Mouse (Mus musculus): ENCODE results near the gene Xcl1.

GRCm38 (mm10) chr1:164888563-164888962, 46.8 kb downstream of the Xcl1 start:
- TF ChIP-seq CTCF (IDR thresholded peaks at IDR 0.05; ENCODE audit: control insufficient read depth, insufficient read depth, low read length) (no peak), POLR2A (IDR thresholded peaks at IDR 0.05; ENCODE audit: borderline replicate concordance, control insufficient read depth, low read depth, low read length) (no peak)

Measured in bone marrow, adult 2 months (tissue).